Mouse (Mus musculus): Measurements from ENCODE around the gene Gstt2.

DNA sequence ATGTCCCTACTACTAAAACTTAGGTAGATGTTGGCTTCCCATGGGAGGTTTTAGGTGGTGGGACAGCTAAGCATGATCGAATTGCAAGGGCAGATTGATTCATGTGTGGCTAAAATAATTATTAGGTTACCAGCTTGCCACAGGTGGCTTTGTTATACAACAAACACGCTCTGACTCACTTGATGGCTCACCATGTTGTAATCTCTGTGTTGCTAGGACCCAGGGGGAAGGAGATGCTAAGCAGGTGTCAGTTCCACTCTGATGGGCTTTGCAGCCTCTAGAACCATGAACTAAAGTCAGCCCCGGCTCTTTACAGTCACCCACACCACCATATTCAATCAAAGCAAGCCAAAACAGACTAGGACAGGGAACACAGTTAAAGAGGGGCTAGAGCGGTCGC, 17.3 kb downstream of the Gstt2 start:
- TF ChIP-seq CTCF (IDR thresholded peaks at IDR 0.05; ENCODE audit: borderline replicate concordance, insufficient read depth, low read length) (no peak), POLR2A (IDR thresholded peaks at IDR 0.05; ENCODE audit: low read depth, low read length) (no peak)

Measured in embryonic fibroblast, embryonic 13.5 days (primary cell).